Mouse (Mus musculus) layer of hippocampus, postnatal 25 days (tissue): ENCODE data around the gene Ap1m2. TPM values are rescaled to one million over a fixed set of nuclear protein-coding genes. Genes with fewer than 3 reads are reported as not detected.
"Not testable (repeated sequence)": the region's sequence is repeated elsewhere in the genome, so short reads cannot be mapped to it uniquely, and the experiment has no call there.

Experiments
- DNase-seq, 2 experiments: peaks; one replicate each; pipeline ENCODE4 v3.0.0; 2022; ENCODE audit warnings: mixed read lengths in 2 of 2, low spot score in 1 of 2; ENCODE audit errors: extremely low spot score in 1 of 2
- total RNA-seq, 2 experiments: library from RNA; stranded (reverse); gene quantifications; 2 replicates each; pipeline ENCODE4 v1.2.3; 2021

Gene Ap1m2
- total RNA-seq, 2 experiments from 2014 or later, result 0.42 to 0.73 TPM

GRCm38 (mm10) chr9:21291022-21291787 is 20.9 kb downstream of the Ap1m2 start, which contains the start of gene Cdkn2d:
Cdkn2d (minus strand) TSS chr9:21291407.
- DNase-seq, result peak; percentile 94 to 97

DNA sequence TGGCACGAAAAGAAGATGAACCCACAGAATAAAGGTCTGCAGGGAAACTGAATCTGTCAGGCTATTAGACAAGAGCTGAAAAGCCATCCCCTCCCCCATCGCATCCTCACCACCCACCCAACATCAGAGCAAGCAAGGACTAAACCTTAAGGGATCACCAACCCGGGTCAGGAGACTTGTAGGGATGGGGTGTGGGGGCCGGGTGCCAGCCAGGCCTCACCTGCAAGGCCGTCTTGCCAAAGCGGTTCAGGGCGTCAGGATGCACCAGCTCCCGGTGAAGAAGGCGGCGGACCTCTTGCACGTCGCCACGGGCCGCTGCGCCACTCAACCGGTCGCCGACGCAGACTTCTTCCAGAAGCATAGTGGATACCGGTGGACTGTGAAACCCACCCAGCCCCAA is 21.5 kb downstream of the Ap1m2 start:
- no peak for DNase-seq

GRCm38 (mm10) chr9:21289337-21289671 is 22.8 kb downstream of the Ap1m2 start:
- DNase-seq, result no peak

DNA sequence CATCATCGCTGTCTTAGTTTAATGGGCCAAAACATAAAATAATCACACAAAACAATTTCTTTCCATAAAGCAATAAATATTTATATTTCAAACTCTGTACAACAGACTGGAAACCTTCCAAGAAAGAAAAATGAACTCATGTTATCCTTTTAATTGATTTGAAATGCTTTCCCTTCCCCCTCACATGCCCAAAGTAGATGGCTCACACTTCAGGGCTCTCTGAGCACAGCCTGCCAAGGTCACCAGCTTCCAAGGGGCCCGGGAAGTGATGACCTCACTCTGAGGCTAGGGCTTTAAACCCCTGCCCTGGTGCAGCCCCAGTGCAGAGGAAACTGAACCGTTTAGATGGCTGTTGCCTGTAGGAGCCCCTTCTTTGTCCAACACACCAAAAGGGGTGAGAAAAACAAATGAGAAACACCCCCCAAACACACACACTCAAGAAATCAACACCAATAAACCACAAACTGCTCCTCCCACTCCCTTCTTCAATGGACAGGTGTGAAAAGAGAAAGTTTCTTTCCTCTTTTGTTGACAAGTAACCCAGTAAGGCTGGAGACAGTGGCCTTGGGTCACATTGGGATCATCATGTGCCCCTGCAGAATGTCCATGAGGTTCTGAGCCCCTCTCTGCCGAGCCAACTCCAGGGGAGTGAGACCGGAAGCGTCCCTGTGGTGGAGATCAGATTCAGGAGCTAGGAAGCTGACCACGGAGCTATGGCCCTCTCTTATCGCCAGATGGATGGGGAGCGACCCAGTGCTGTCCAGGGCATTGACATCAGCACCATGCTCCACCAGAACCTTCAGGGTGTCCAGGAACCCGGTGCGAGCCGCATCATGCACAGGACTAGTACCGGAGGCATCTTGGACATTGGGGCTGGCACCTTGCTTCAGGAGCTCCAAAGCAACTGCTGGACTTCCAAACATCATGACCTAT is 23.5 kb downstream of the Ap1m2 start:
- DNase-seq, result no peak

DNA sequence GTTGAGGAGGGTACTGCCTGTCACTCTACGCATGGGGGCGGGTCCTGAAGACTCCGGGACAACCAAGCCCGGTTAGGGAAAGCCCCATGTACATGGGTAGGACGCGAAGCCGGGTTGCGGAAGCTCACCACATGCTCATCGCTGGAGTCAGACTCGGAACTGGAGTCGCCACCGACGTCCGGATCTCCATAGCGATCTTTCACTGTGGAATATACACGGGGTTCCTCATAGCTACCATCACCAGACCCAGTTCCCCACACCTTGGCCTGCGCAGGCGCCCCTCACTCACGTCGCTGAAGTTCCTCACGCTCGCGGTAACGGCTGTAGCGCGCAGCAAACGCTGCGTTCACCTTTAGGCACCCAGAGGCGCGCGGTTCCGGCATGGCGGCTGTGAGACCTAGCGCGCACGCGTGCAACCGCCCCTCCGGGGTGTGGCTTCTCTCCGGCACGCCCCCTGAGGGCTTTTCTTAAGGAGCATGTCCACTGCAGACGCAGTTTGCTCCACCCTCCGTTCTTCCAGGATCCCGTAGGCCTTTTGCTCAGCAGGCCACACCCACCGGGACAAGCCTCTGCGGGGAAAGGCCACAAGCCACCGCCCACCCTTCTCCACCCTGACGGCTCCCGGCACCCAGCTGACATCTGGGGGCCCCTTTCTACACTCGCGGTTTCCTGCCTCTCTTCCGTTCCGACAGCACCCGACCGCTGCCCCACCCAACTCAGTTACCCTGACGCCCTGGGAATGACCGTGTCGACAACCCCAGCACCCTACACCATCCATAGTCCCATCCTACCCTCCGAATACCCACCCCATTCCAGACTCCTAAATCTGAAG is 24.4 kb downstream of the Ap1m2 start, which contains the start of gene Kri1:
TSS of gene Kri1 (minus strand) at position 399 of the 832 bp plus-strand sequence.
- peak; percentile 88 to 91 for DNase-seq

- no peak for DNase-seq
Observed at GRCm38 (mm10) chr9:21286753-21287152, 25.4 kb downstream of the Ap1m2 start.

- no peak for DNase-seq
Observed at GRCm38 (mm10) chr9:21283994-21284393, 28.1 kb downstream of the Ap1m2 start.

DNA sequence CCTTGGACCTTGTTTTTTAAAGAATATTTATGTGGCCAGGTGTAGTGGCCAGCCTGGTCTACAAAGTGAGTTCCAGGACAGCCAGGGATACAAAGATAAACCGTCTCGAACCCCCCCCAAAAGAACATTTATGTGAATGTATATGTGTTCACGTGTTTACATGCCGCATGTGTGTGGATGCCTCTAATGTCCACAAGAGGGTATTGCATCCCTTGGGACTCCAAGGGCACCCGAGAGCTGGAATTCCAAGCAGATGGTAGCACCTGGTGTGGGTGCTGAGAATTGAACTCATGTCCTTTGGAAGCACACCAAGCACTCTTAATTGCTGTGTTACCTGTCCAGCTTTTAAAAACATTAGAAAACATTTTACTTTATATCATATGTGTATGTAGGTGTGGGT is 28.5 kb downstream of the Ap1m2 start:
- no peak for DNase-seq

GRCm38 (mm10) chr9:21277776-21278175 is 34.4 kb downstream of the Ap1m2 start:
- no peak for DNase-seq

- no peak for DNase-seq
Observed at GRCm38 (mm10) chr9:21276307-21276706, 35.8 kb downstream of the Ap1m2 start.

GRCm38 (mm10) chr9:21275727-21276126 is 36.4 kb downstream of the Ap1m2 start:
- DNase-seq, result no peak

DNA sequence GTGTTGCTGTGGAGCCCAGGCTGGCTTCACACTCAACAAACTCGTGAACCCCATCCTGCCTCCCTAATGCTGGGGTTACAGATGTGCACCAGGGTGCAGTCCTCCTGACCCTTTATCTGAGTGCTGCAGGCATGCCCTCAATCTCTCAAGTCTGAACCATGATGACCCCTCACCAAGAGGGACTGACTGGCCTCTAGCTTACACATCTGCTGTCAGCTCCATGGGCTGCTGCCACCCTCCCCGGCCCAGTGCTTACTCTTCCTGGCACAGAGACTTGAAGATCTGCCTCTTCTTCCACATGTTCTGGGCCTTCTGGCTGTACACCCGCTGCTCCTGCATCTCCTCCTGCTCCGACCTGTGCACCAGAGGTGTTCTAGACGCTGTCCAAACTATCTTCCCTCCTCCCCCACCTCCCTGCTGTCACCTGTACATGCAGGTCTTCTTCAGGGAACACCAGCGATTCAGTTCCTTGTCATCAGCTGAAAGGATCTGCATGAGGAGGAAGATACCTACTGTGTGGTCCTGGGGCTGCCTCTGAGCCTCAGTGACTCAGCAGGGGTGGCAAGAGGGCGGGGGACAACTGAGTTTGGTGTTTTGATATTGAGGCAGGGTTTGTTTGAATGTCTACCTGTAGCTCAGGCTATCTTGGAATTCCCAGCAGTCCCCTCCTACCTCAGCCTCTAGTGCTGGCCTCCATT is 37.0 kb downstream of the Ap1m2 start:
- no peak for DNase-seq

DNA sequence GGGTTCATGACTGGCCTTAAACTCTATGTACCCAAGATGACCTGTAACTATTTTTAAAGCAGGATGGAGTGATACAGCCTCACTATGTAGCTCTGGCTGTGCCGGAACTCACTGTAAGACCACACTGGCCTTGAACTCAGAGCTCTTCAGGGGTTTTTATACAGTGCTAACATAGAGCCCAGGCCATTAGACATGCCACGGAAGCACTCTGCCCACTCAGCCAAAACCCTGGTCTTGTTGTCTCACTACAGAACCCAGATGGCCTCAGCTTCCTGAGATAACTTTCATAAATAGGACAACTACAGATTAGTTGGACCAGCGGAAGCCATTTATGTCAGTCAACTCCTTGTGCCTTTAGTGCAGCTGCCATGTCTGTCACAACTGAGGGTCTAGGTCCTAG is 37.8 kb downstream of the Ap1m2 start:
- no peak for DNase-seq

GRCm38 (mm10) chr9:21273520-21274228 is 38.5 kb downstream of the Ap1m2 start:
- no peak for DNase-seq

- no peak for DNase-seq
Observed at GRCm38 (mm10) chr9:21273094-21273493, 39.0 kb downstream of the Ap1m2 start.

GRCm38 (mm10) chr9:21272391-21272790 is 39.7 kb downstream of the Ap1m2 start:
- no peak for DNase-seq

- DNase-seq, result not testable (repeated sequence)
Observed at GRCm38 (mm10) chr9:21269590-21269989, 42.5 kb downstream of the Ap1m2 start.

DNA sequence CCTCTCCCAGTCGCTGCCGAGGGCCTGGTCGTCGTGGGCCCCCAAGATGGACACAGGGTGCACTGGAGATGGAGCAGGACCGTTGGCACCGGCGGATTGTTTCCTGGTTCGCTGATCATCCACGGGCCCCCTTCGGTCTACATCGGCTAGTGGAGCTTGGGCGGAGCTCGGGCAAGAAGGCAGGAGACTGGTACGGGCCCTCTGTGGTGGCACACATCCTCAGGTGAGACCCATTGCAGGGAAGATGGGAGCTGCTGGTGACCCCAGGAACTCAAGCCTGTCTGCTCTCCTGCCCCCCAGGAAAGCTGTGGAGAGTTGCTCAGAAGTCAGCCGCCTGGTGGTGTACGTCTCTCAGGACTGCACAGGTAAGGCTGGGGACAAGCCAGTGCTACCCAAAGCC is 43.8 kb downstream of the Ap1m2 start:
- no peak for DNase-seq

- no peak for DNase-seq
Observed at GRCm38 (mm10) chr9:21266889-21267288, 45.2 kb downstream of the Ap1m2 start.
